Mouse (Mus musculus): Measurements from ENCODE around the gene Dapk1.
A peak's percentile ranks its signal among the peaks of the same experiment; 100 is the strongest.

Gene Dapk1

DNA sequence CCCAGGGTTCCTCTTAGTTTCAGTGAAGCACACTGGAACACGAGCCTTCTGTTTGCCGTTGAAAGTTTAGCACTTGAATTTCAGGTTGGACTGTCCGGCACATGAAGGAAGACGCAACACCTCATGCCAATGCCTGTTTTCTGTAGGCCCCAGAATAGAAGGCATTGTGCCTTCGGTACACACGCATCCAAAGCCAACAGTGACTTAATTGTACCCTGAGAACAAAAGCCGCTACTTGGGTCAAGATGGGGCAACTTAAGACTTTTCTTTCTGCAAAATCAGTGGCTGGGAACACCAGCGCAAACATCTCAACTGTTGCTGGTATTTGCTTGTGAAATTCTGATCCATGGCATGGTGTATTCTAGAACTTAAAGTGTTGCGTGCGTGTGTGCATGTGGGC, 63.1 kb downstream of the Dapk1 start:
- DNase-seq: peak; percentile 45

DNA sequence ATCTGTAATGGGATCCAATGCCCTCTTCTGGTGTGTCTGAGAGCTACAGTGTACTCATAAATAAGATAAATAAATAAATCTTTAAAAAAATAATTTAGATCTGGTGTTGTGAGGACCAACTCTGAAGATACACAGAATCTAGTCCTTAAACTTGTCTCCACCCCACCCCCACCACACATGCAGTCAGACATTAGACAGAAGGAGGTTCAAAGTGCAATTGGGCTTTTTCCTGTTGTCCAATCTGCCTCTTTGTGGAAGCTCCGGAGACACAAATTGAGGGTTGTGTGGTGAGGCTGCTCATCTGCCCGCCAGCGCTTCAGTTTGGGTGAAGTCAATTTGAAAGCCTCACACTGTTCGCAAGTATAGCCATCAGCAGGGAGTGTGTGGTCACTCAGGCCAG, 63.7 kb downstream of the Dapk1 start:
- DNase-seq: no peak

DNA sequence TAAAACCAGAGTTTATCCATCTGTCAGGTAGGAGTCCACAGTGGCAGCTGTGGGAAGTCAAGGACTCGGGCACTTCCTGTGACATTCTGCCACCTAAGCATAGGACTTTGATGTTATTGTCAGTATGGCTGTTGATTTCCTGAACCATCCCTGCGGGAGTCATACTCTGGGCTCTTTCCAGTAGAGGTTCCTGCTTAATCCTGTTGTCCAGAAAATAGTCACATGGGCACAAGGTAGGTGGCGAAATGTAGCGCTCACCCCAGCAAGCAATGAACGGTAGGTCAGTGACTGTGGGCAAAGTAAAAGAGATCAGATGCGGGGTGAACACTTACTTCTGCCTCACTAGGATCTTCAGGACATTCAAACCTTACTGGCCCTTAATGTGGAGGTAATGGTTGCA, 66.3 kb downstream of the Dapk1 start:
- no peak for DNase-seq

DNA sequence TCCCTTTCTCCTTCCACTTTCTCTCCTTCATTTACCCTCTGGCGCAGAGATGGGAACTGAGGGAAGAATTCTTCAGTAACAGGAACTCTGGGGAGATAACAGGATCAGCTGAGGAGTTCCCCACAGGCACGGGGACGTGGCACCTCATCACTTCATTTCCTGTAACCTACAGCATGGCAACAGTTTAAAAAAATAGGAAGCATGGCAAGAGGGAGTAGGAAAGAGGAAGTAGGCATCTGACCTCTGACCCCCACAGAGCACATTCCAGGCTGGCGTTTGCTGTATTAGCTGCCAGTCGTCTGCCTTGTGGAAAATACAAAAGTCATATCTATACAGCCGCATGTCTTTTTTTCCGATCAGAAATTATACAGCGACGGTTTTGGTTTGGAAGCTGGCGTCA, 68.9 kb downstream of the Dapk1 start:
- peak; percentile 80 for DNase-seq

DNA sequence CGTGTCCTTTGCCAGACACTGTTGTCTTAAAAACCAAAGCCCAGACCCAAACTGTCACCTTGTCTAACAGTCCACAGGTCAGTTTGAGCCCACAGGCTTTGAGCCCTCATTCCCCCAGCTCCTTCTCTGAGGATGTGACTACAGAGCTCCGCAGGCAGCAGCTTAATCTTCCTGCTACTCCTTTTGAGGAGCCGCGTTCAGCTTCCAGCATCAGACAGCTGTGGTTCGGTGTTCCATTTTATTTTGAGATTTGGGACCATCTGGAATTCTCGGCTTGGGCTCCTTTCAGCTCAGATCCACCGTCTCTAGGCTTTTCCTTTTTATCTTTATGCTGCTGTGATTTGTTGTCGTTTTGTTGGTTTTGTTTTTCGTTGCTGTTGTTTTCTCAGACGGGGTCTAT, 69.5 kb downstream of the Dapk1 start:
- no peak for DNase-seq

DNA sequence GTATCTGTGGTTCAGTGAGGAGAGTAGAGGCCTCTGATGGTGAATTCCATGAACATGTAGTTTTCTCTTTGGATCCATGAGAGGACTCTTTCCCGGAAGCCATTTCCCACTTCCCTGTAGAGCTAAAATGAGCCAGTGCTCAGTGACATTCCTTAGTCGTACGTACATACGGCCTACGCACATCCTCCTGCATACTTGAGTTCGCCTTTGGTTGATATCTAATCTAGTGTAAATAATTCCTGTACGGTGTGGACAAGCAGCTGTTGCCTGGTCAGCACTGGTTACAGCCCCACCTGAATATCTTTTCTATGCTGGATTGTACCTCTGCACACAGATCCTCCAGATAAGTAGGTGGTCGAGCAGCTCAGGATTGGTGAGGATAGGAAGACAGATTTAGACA, 70.5 kb downstream of the Dapk1 start:
- peak; percentile 66 for DNase-seq

DNA sequence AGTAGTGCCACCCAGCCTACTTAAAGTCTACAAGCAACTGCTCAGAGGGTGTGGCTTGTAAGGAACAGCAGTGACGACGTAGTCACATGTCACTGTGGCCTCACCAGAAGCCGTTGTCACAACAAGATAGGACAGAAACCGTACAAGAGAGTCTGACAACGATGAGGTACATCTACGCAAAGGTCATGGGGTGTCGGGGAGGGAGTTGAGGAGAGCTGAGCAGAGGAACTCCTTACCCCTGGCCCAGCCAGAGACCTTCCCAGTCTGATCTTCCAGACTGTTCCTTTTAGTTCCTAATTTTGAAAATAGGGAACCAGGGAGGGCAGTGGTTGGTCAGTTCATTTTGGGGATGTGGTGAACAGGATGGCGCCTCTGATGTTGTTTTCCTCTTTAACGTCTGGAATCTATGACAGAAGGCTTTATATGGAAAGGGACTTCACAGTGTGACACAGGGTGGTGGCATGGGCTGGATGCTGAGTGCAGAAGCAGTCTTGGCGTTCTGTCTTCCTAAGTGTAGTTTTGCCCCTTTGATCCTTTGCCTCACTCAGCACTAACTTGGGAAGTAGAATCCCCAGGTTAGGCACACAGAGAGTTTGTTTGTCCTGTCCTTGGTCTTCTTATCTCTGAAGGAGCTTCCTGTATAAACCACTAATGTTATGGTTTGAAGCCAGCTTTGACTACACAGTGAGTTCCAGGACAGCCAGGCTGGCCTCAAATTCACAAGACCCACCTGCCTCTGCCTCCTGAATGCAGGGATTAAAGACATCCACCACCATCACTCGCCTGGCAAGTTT, 71.3 kb downstream of the Dapk1 start:
- DNase-seq: peak; percentile 78

DNA sequence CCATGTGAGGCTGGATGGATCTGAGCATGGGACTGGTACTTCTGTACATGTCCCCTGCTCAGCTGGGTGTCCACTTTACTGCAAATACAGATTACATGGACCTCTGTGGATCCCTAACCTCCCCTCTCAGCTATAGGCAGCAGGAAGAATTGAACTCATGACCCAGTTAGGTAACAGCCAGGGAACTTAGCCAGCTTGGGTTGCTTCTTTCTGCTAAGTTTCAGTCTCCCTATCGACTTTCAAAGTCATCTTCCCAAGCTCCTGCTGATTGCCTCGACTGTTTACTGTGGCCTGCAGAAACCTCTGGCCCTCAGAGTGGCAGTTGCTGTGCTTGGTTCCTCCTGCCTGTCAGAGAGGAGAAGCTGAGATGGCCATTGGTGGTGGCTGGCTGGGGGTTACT, 72.6 kb downstream of the Dapk1 start:
- no peak for DNase-seq

DNA sequence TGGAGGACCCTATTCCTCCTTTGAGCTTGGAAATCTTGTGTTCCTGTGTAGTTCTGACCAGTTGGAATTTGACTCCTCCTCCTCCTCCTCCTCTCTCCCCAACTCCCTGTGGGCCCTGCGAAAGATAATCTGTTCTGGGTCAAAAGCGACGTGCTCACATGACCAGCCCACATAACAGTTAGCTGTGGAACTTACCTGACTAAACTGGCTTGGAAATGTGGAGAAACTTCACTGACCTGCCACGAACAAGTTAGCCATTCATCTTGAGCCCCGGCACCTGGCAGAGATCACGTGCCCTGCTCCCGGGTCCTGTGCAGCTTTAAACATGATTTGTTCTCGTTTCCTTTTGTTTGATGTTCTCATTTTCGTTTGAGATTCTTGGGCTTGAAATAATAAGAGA, 73.2 kb downstream of the Dapk1 start:
- DNase-seq: peak; percentile 77

DNA sequence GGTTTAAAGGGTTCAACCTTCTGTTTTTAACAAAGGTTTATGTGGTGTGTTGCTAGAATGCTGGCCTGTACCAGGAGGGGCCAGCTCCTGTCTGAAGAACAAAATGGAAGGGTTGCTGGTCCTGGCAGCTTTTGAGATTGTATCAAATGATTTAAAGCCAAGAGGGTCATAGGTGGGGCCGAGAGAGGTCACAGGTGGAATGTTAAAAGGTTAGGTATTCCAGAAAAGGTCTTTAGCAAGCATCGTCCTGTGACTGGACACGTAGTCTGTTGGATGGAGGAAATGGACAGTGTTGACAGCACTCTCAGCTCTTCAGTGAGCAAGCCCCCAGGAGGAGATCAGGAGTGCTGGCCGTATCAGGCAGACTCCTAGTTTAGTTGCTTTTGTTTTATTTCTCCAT, 73.7 kb downstream of the Dapk1 start:
- DNase-seq: no peak

DNA sequence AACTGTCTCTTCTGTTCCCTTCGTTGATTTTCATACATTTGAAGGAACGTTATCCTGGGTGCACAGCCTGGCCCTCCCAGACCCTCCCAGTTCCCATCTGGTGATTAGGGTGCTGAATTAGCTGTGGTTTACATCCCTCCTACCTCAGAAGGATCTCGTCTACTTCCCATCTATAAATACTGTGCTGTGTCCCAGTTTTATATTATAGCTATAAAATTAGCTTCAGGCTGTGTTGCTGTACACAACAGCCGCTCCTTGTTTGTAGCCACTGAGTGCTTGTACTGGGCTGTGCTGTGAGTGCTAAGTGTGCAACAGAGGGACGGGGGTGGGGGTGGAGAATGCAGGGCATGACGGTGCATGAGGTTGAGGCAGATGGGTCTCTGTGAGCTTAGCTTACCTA, 77.2 kb downstream of the Dapk1 start:
- DNase-seq: no peak

DNA sequence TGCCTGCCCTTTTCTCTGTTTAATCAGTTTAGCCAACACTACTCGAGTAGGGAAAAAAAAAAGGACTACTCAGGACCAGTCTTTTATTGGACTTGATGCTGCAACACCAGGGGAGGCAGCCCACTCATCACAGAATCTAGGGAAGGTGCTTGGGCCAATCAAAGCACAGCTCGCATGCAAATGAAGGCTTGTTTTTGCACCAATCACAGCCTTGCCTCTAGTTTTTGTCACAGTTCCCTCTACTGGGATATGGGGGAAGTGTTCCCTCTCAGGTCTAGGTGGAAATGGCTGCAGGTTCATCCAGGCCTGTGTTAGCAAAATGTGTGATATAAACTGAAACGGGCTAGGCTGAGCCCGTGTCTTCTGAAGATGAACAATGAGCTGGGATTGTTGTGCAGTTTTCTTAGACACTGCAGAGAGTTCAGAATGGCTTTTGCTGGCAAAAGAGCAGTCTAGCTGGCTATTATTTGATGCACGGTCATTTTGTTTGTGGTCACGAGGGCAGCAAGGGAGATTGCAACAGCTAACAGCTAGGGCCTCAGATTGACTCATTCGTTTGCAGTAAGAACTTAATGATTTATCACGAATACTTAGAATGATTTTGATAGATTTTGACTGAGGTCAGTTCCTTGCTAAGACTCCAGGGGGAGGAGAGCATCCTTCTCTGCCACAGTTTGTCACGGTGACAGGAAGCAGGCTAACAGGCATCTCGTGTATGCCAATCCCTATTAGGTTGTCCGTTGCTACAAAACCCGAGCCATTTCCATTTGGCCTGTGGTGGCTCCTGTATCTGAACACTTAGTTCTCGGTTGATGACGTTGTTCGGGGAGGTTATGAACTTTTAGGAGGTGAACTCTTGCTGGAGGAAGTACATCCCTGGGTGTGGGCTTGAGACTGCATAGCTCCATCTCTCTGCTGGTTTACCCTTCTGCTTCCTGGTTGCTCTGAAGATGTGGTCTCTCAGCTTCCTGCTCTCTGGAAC, 81.3 kb downstream of the Dapk1 start:
- DNase-seq: peak; percentile 67

DNA sequence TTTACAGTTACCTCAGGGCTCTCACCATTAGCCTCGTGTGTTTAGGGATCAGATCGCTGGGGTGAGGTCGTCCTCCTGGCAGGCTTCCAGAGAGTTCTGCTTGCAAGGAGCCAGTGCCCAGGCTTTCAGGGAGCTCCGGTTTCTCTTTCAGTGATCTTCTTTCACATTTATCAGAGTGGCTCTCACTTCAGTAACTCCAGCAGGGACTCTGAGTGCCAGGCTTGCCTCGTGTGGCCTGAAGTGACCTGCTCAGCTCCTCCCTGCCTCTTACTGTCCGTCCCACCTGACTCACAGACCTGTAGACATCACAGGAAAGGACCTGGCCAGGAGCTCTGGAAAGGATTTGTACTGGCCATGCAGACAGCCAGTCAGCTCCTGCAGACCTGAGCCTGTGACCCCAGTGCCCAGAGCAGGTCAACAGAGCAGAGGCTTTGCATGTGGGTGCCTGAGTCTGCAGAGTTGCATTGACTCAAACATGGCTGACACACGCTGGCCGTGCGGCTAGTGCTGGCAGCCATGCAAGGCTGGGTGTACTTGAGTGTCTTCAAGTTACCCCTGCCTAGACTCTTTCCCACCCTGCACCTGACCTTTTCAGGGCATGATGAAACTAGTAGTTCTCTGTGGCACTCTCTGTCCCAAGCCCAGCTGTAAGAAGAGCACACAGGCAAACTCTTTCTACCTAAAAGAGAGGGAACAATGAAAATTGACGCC, 82.5 kb downstream of the Dapk1 start:
- peak; percentile 79 for DNase-seq

DNA sequence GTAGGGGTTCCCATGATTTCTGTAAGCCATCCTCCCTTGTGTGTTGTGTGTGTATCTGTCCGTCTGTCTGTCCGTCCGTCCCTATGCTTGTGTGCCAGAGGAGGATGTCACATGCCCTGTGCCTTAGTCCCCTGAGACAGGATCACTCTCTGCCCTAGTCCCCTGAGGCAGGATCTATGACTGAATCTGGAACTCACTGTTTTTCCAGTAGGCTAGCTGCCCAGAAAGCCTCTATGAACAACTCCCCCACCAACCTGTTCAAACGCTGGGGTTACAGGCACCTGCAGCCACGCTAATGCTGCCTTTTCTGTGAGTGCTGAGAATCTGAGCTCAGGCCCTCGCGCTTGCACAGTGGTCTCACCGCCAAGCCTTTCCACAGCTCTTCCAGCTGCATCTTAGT, 83.1 kb downstream of the Dapk1 start:
- DNase-seq: no peak

DNA sequence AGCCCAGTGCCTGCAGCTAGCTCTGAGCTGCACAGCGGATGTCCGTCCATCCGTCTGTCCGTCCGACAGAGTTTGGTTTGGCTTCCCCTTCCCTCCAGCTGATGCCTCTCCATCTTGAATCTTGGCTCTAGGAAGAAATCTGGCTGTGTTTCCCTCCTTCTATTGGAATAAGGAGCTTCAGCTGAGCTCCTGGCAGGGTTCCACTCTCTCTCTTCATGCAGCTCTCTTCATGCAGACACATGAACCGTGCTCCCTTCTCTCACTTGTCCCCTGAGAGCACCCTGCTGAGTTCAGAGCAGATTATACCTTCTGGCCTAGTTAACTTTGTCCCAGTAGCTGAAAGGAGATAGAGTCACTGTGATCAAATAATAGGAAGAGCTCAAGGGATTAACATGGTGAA, 83.5 kb downstream of the Dapk1 start:
- peak; percentile 41 for DNase-seq

DNA sequence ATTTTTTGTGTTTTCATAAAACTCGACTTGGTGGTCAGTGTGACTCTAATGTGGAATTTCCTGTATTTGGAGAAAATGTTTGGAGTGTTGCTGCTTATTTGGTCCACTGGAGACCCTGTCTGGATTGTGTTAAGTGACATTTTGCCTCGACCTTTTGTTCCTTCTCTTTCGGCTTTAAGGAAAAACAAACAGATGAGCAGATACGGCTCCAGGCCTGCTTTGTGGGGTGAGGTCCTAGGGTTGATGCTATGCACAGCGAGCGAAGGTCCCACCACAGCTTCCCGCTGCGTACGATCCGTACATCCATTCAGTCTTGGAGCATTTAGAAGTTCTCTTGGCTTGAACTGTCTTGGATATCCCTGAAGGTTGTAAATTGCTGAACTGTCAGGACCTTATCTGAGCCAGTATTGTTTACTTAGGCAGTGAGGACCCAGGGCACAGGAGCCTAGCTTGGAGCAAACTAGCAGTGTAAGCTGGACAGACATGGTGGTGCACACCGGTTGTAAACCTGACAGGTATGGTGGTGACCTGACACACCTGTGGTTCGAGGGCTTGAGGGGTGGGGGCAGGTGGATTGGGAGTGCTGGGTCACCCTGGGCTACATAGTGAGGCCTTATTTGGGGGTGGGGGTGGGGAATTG, 84.4 kb downstream of the Dapk1 start:
- peak; percentile 41 for DNase-seq

DNA sequence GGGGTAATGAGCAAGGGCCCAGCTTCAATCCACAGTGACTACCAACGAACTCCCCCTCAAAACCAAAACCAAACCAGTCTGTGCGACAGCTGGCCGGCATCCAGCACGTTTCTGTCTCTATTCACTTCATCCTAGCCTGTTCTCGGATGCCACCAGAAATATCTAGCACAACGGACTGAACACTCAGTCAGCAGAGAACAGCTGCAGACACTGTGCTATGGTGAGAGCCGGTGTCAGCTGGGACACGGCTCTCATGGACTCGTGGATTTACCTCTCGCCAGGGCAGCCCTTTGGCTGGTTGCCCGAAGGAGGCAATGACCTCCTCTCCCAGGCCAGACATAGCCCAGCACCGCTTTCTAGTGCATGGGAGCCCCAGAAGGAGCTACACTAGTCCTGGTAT, 85.2 kb downstream of the Dapk1 start:
- DNase-seq: peak; percentile 47

DNA sequence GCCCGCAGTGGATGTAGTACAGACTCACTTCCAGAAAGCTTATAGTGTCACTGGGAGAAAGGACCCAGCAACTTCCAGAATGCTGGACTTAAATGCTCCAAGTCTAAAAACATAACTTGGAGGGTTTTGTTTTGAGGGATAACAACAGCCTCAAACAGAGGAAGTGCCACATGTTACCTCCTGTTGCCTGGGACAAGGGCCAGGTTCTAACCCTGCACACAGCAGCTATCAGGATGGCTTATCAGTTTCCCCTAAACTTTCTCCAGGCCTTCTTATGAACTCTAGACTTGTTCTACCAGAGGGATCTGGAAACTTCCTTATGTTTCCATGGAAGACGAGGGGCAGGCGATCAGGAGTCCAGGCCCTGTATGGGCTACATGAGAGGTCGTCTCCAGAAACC, 85.7 kb downstream of the Dapk1 start:
- DNase-seq: no peak

DNA sequence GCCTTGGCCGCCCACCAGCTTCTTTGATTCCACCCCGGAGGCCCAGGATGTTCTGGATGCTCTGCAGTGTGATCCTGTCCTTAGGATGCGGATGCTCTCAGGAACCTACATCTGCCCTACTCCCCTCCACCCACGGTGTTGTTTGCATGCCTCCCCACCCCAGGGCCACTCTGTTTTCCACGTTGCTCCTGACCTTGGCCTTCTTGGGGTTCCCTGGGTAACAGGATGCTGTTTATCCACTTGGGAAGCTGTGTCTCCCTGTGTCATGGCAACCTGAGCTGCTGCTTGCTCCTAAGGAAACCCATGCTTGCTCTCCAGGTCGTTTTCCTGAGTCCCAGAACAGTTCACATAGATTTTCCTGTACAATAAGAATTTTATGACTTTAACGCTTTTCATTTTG, 86.1 kb downstream of the Dapk1 start:
- no peak for DNase-seq

DNA sequence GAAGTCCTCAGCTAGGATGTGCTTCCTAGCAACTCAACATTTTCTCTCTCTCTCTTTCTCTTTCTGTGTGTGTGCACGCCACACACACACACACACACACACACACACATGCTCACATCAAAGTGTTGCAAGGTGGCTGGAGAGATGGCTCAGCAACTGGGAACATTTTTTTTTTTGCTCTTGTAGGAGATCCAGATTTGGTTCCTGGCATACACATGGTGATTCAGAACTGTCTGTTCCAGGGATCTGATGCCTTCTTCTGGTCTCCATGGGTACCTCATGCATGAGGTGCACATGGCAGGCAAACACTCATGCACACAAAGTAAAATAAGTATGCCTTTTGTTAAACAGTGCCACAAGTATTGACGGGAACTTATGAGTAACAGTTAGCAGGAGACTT, 89.2 kb downstream of the Dapk1 start:
- no peak for DNase-seq

DNA sequence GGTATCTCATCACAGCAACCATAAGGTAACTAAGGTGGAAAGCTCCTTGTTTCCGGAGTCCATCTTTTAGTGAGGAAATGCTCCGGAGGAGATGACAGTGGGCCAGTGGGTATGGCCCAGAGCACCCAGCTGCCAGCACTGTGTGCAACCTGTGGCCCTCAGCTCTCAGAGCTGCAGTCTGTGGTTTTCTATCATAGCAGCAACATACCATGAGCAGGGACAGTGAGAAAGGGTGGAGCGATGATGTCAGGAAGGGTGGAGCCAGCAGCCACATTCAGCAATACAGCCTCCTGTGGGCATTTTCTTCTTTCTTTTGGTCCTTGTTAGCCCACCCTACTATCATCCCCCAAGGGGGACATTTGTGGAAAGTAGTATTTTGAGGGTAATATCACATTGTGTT, 90.2 kb downstream of the Dapk1 start:
- DNase-seq: no peak

DNA sequence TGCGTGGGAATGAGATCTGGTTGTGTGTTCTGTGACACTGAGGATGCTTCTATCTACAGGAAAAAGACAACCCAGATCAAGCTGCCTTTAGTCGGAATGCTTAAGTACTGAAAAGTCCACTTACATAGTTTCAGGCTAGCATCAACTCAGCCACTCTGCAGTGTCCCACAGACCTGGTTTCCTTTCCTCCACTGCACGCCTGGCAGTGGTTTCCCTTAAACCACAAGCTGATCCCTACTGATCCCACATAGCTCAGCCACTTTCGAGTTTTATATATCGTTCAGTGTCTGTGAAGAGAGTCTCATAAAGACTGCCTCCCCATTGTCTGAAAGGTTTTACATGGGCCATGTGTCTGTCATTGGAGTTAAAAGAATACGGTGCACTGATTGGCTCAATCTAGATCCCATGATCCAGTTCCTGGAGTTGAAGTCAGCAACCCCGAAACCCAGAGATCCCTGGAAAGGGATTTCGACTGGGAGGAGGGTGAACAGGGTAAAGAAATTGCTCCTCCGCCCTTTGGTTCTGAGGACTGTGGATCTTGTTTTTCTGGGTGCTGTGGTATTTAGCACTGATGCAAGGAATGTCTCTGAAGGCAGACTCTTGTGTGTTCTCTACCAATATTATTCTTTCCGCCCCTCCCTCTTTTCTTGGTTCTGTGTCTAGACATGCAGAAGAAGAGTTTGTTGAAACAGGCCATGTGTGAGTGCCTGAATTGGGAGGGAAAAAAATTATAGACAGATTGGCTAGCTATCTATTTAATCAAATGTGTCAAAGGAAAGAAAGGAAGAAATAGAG, 93.6 kb downstream of the Dapk1 start:
- DNase-seq: no peak

All from lung, postnatal 36 days (tissue).